Mouse (Mus musculus): ENCODE data around the gene Cd164l2.

DNA sequence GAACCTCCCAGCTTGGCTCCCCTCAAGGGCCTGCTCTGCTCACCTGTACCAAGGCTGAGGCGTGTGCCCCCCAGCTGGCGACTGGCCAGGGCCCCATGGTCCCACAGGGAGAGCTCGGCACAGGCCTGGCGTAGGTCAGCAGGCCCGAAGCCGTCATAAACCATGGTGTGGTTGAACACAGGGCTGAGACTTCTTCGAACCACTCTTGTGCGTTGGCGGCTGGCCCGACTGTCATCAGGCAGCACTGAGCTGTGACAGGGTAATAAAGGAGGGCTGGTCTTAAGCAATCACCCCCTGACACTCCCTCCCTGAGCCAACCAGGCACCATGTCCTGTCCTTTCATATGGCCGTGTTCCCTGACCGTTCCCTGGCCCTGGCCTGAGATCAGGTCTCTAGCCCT, 41.5 kb downstream of the Cd164l2 start:
- TF ChIP-seq MAX (IDR thresholded peaks at IDR 0.05) (no peak), CTCF (IDR thresholded peaks at IDR 0.05; ENCODE audit: control insufficient read depth, insufficient read depth, insufficient read length) (no peak), USF1 (IDR thresholded peaks at IDR 0.05; ENCODE audit: low read depth) (no peak), MYOG (IDR thresholded peaks at IDR 0.05; ENCODE audit: control insufficient read depth, extremely low read depth, insufficient read length) (no peak), MYOD1 (IDR thresholded peaks at IDR 0.05; ENCODE audit: control insufficient read depth, insufficient read length, low read depth) (no peak), FOSL1 (IDR thresholded peaks at IDR 0.05; ENCODE audit: insufficient read depth, low read length, poor library complexity, severe bottlenecking) (no peak)
